Mouse (Mus musculus) CD8-positive naive resting alpha-beta T cell, adult 2 months (primary cell): Measurements from ENCODE around the gene Tnnc2.

ENCODE experiments used
- DNase-seq, 2 experiments: peaks; one replicate each; pipeline ENCODE4 v3.0.0; 2022; ENCODE audit warnings: low read depth in 2 of 2, low spot score in 2 of 2

The Tnnc2 gene

GRCm38 (mm10) chr2:164773989-164774364, 5.8 kb downstream of the Tnnc2 start:
- DNase-seq: no peak

DNA sequence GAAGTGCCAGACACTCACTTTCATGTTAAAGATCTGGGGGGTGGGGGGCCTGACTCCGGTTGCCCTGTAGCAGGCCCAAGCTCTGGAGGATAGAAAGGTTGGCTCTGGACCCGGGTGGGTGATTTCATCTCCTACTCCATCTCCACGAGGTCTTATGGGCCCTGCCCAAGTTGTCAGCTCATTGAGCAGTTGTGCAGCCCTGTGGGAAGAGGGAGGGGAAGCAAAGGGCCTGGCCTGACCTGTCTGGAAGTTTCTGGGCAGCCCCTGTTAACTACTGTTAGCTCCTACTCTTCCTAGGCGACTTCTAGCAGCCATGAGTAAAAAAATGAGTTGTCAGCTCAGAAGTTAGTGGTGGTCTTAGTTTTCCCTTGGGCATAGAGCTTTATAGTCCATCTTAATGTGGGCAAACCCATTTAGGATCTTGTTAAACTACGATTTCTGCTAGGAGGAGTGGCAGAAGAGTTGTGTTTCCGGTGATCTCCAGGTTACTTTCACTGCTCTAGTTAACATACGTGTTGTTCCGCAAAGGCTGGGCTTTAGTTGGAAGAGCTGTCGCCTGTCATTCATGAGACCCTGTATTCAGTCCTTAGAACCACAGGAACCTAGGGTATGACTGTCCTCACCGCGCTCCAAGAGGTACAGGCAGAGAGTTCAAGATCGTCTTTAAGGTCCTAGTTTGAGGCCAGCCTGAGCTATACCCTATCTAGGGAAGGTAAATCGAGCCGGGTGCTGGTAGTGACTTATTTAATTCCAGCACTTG, 6.4 kb downstream of the Tnnc2 start:
- DNase-seq: no peak

GRCm38 (mm10) chr2:164771123-164771522, 8.6 kb downstream of the Tnnc2 start:
- DNase-seq: no peak

GRCm38 (mm10) chr2:164770279-164770678, 9.5 kb downstream of the Tnnc2 start:
- no peak for DNase-seq

- DNase-seq: peak; percentile 90 to 92
These were observed 10.3 kb downstream of the Tnnc2 start, which contains the start of gene Ube2c for GRCm38 (mm10) chr2:164769258-164770037. TSS of gene Ube2c (plus strand) at chr2:164769898.

GRCm38 (mm10) chr2:164767812-164768540, 11.8 kb downstream of the Tnnc2 start:
- no peak for DNase-seq

GRCm38 (mm10) chr2:164765841-164766240, 13.9 kb downstream of the Tnnc2 start:
- no peak for DNase-seq

DNA sequence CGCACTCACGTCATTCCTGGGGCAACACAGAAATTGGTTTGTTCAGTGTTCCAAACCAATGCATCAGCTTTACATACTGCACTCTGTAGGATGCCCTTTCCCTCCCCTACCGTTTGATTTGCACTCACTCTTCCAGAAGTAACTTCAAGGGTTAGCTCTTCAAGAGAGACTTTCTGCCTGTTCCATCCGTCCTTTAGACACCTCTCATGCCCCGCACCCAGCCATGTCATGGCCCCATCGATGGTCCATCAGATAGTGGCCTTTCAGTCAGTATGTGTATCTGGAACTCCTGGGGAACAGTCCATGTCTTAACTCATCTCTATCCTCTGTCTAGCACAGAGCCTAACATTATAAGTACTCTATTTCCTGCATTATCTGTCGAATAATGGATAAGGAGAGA, 17.2 kb downstream of the Tnnc2 start:
- DNase-seq: no peak

DNA sequence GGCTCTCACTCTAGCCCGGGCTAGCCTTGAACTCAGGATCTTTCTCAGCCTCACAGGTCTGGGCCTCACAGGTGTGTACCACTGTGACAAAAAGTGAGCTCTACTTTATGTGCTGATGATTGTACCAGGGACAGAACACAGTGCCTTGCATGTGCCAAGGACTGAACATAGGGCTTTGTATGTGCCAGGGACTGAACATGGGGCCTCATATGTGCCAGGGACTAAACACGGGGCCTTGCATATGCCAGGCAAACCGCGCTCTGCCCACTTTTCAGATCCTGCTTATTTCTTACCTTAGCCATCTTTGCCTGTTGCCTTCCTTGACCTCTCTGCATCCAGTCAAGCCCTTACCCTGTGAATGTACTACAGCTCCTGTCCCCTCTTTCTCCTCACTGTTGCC, 17.8 kb downstream of the Tnnc2 start:
- no peak for DNase-seq

DNA sequence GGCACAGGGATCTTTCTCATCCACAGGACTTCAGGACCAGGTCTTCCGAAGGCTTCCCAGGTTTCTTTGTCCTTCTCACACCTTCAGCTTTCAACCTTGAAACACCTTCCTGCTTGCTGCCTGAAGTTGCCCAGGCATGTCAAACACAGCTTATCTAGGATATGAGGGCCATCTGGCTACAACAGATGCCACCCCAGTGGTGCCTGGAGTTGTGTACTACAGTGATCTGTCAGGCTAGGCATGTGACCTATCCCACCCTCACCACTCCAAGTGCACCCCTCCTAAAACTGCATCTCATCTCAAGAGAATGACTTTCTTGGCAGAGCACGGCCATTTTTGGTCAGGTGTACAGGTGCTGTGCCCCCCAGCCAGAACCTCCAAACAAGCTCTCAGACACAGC, 18.3 kb downstream of the Tnnc2 start:
- DNase-seq: no peak

DNA sequence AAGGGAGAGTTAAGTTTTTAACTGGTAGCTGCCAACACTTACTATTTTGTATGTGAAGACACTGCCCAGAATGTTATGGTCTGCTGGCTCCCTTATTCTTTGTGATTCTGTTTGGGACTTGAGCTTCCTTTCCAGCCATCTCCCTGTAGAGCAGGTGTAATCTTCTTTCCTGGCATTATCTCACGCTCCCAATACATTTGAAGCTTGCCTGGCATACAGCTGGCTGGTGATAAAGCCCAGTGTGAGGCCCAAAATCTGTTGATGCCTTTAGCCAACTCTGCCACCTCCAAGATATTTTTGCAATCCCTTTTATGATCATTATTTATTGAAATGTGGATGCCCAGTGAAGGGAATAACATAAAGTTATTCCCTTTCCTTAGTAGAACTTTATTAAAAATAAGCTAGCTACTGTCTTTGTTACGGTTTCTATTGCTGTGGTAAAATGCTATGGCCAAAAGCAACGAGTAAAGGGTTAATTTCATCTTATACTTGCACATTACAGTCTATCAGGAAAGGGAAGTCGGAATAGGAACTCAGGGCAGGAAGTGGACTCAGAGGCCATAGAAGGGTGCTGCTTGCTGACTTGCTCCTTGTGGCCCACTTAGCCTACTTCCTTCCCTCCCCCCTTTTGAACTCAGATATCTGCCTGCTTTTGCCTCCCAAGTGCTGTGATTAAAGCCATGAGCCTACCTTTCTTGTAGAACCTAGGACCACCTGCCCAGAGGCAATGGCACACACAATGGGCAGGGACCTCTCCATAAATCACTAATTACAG, 19.5 kb downstream of the Tnnc2 start:
- no peak for DNase-seq

GRCm38 (mm10) chr2:164758692-164759091, 21.1 kb downstream of the Tnnc2 start:
- no peak for DNase-seq

GRCm38 (mm10) chr2:164757841-164758240, 21.9 kb downstream of the Tnnc2 start:
- DNase-seq: no peak

DNA sequence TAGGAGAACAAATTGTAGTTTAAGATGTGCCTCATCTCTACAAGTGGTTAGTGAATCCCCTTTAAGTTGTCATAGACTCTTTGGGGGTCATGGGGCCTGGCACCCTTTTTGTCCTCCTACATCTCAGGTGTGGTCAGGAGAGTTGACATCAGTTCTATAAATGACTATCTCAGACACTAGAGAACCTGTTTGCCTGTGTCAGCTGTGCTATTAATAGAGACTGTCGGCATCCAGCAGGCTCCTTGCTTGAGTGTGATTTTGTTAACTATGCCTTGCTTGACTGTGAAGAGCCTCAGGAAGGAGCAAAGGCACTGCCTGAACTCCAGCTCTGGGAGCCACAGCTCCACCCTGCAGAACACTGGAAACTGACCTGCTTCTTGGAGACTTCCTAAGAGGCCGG, 25.0 kb downstream of the Tnnc2 start:
- DNase-seq: no peak

GRCm38 (mm10) chr2:164754105-164754504, 25.7 kb downstream of the Tnnc2 start:
- DNase-seq: no peak

- no peak for DNase-seq
These were observed 27.3 kb downstream of the Tnnc2 start for GRCm38 (mm10) chr2:164752454-164752853.

GRCm38 (mm10) chr2:164748991-164749390, 30.8 kb downstream of the Tnnc2 start:
- DNase-seq: no peak

GRCm38 (mm10) chr2:164748191-164748590, 31.6 kb downstream of the Tnnc2 start:
- no peak for DNase-seq

DNA sequence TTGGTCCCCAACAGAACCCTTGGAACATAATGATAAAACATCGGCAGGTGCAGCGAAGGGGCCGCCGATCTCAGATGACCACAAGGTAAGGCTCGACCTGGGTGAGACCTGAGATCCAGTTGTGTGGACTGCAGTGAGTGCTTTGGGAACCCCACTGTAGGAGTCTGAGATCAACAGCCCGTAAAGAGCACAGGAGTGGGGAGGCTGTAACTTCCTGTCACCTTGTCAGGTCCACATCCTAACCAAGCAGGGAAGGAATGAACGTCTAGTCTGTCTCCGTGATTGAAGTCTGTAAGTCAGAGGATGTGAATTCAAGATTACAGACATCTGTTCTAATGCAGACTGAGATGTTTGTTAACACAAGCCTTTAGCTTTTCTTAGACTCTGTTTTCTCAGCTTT, 33.1 kb downstream of the Tnnc2 start:
- DNase-seq: peak in 1 of 2 experiments; percentile 20

DNA sequence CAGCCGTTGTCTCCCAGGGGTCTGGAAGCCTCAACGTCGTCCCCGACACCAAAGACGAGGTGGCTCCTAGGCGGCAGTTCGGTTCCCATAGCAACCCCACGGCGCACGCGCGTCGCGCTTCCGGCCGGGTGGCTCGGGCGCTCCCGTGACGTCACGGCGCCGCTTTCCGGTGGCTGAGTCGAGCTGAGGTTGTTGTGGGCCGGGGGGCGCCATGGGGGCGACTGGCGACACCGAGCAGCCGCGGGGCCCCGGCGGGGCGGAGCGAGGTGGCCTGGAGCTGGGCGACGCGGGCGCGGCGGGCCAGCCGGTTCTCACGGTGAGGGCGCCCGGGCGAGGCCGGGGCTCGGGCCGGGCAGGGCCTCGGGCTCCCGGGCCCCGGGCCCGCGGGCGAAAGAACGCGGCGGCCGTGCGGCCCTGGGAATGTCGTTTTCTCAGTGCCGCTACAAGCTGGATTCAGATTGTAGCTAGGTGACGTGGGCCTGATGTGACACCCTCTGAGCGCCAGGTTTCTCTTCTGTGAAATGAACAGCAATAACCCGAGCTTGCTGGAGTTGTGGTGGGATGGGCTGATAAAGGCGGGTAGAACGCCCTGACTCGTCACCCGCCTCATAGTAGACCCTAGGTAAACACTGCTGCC, 33.8 kb downstream of the Tnnc2 start, which contains the start of the genes Wfdc3 and Dnttip1:
Gene Wfdc3 (minus strand): TSS at position 89 of the 637 bp plus-strand sequence.
Gene Dnttip1 (plus strand): TSS at position 141 of the 637 bp plus-strand sequence.
- DNase-seq: peak; percentile 92 to 95
